Mouse (Mus musculus): ENCODE data around the gene Ly86.

- no peak for TF ChIP-seq CTCF (IDR thresholded peaks at IDR 0.05; ENCODE audit: low read depth, low read length)
- no peak for TF ChIP-seq POLR2A (IDR thresholded peaks at IDR 0.05; ENCODE audit: extremely low read depth, insufficient read depth, low read length)
Observed at GRCm38 (mm10) chr13:37465710-37466109, 120.7 kb downstream of the Ly86 start.
